Mouse (Mus musculus) retina, postnatal 1 day (tissue): ENCODE data around the gene Cd300ld2.
"Not testable (repeated sequence)": the region's sequence is repeated elsewhere in the genome, so short reads cannot be mapped to it uniquely, and the experiment has no call there.

Source experiments
- DNase-seq: peaks from one replicate; pipeline ENCODE4 v3.0.0-alpha.2; 2012

Gene Cd300ld2

GRCm38 (mm10) chr11:115016093-115016492 lies at the start of gene Cd300ld2:
Gene Cd300ld2 (minus strand): TSS chr11:115016193.
- DNase-seq = not testable (repeated sequence)

DNA sequence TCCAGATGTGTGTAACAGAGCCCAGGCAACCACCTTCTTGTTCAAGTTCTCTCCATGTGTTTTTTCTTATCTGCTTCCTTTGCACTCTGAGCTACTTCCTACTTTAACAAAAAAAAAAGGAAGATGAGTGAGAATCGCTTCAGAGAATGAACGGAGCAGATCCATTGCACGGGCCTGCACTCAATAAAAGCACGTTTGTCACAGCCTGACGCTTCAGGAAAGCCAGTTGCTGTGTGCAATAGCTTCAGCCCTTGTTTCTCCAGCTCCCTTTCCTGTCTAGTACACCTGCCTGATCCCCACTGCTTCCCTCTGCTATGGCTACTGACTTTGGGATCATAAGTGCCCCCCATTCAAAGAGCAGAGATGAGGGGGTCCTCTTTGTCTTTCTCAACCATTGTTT lies 46.1 kb upstream of the Cd300ld2 start, which contains the start of gene Cd300e:
Cd300e (minus strand) TSS at position 101 of the 400 bp plus-strand sequence.
- no peak for DNase-seq

DNA sequence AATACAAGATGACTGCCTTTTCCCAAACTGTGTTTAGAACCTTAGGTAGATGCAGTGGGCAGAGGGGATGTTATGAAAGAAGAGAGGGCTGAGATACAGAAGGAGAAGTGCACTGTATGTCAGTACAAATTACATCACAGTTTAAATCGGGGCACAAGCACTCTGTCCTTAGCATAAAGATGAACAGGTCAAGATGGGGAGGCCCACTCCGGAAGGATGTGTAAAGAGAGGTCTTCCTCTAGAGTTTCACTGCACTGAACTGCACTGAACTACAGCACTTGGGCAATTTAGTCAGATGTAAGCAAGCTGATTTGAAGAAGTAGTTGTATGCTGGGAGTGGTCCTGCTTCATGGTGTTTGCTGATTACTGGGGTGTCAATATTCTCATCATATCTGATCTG lies 43.8 kb upstream of the Cd300ld2 start:
- DNase-seq = no peak

DNA sequence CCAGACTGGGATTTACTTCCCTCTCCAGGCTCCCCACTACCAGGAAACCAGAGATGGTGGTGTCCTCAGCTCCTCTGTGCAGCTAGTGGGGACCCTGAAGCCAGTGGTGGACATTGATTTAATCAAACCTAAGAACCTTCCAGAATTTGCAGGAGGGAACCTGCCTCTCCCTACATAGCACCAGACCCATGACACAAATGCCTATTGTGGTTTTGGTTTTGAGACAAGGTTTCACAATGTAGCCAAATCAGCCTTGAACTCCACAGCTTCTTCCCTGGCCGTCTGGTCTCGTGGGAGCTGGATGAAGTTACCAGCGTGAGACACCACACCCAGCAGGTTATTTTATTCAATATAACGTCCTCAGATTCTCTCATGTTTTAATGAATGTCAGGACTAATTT lies 42.7 kb upstream of the Cd300ld2 start:
- DNase-seq = no peak

DNA sequence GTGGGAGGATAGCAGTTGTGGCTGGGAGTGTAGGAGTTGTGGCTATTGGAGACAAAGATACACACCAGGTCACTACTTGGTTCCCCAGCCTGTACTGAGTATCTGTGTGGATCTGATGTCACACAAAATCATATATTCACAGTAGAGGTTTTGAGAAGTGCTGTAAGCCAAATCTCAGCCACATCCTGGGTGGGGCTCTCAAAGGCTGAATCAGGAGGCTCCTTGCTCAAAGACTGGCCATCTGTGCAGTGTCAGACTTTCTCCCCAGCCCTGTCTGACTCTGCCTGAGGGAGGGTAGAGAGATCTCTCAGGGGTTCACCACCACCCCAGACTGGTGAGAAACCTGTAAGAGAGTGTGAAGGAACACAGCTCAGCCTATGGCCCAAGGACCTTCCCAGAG lies 38.5 kb upstream of the Cd300ld2 start:
- no peak for DNase-seq

- no peak for DNase-seq
Observed at GRCm38 (mm10) chr11:115052991-115053390, 37.0 kb upstream of the Cd300ld2 start.

- peak; percentile 61 for DNase-seq
Observed at GRCm38 (mm10) chr11:115052206-115052605, 36.2 kb upstream of the Cd300ld2 start.

DNA sequence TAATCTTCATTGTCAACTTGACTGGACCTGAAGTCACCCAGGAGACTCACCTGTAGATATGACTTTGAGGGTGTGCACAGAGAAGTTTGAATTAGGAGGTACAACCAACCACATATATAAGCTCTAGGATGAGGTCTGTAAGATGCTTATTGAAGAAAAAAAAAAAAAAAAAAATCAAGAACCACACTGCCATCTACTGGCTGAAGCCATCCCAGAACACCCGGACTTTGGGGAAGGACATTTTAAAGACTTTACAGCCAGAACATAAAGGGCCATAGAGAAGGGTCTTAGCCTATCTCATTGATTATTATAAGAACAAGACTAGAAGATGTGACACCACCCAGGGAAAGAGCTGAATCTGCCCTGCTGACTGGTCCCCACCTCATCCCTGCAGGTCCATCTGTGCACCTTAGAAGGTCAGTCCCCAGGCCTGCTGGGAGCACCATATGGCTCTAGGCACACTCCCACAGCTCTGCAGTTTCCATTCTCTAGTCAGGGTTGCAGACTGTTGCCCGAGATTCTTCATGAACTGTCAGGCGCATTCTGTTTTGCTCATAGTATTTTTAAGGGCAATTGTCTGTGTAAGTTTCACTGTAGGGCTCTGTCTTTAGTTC lies 33.4 kb upstream of the Cd300ld2 start:
- DNase-seq = peak; percentile 50

DNA sequence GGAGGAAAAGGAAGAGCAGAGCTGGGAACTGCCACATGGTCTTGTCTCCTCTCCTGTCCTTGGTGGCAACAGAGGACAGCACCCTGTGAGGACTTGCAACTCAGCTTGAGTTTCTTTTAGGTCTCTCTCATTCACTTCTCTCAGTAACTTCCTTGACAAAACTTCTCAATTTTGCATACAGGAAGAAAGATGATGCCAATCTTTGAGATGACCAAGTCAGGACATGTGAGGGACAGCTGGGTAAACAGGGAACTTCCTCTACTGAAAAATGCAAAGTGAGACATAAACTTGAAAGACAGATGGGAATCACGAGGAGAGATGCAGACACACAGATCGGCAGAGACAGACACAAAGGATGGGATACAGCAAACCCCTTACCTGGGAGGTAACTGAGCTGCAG lies 32.3 kb upstream of the Cd300ld2 start, which contains the start of gene Cd300ld3:
Cd300ld3 (minus strand) TSS at position 151 of the 400 bp plus-strand sequence.
- no peak for DNase-seq

DNA sequence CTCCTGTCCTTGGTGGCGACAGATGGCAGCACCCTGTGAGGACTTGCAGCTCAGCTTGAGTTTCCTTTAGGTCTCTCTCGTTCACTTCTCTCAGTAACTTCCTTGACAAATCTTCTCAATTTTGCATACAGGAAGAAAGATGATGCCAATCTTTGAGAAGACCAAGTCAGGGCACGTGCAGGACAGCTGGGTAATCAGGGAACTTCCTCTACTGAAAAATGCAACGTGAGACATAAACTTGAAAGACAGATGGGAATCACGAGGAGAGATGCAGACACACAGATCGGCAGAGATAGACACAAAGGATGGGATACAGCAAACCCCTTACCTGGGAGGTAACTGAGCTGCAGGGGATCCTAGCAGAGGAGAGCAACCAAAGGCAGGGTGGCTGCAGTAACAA lies 21.7 kb upstream of the Cd300ld2 start, which contains the start of gene Cd300ld5:
Cd300ld5 (minus strand) TSS at position 101 of the 400 bp plus-strand sequence.
- not testable (repeated sequence) for DNase-seq

DNA sequence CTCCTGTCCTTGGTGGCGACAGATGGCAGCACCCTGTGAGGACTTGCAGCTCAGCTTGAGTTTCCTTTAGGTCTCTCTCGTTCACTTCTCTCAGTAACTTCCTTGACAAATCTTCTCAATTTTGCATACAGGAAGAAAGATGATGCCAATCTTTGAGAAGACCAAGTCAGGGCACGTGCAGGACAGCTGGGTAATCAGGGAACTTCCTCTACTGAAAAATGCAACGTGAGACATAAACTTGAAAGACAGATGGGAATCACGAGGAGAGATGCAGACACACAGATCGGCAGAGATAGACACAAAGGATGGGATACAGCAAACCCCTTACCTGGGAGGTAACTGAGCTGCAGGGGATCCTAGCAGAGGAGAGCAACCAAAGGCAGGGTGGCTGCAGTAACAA lies 10.9 kb upstream of the Cd300ld2 start, which contains the start of gene Cd300ld4:
Cd300ld4 (minus strand) TSS at position 101 of the 400 bp plus-strand sequence.
- DNase-seq = not testable (repeated sequence)

DNA sequence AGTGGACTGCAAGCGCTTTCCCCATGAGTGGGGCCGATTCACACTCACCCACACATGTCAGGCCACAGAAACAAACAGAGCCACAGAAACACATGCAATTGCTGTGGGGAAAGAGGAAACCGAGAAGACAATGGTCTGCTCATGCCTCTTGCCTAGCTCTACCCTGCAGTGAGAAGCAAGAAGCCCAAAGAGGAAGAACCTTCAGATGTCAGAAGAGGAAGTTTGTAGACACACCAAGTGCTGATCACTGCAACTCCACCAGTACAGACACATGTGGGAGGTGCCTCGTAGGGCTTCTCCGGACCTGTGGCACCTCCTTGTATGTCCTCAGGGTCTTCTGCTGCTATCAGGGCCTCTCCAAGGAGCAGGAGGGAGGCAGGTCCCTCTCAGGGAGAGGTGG lies 11.9 kb downstream of the Cd300ld2 start:
- DNase-seq = no peak

- DNase-seq = no peak
Observed at GRCm38 (mm10) chr11:115001474-115002040, 14.4 kb downstream of the Cd300ld2 start, which contains the start of gene Cd300c2. Gene Cd300c2 (minus strand): TSS chr11:115001880.

- DNase-seq = no peak
Observed at GRCm38 (mm10) chr11:114989793-114990192, 26.2 kb downstream of the Cd300ld2 start, which contains the start of gene Cd300ld. Gene Cd300ld (minus strand): TSS chr11:114989922.

GRCm38 (mm10) chr11:114981866-114982265 lies 34.1 kb downstream of the Cd300ld2 start:
- no peak for DNase-seq

- DNase-seq = peak; percentile 25
Observed at GRCm38 (mm10) chr11:114972726-114973125, 43.3 kb downstream of the Cd300ld2 start.

GRCm38 (mm10) chr11:114968752-114969207 lies 47.2 kb downstream of the Cd300ld2 start, which contains the start of gene Cd300c:
Gene Cd300c (minus strand): TSS chr11:114969157.
- no peak for DNase-seq

- no peak for DNase-seq
Observed at GRCm38 (mm10) chr11:114965182-114965828, 50.7 kb downstream of the Cd300ld2 start.

DNA sequence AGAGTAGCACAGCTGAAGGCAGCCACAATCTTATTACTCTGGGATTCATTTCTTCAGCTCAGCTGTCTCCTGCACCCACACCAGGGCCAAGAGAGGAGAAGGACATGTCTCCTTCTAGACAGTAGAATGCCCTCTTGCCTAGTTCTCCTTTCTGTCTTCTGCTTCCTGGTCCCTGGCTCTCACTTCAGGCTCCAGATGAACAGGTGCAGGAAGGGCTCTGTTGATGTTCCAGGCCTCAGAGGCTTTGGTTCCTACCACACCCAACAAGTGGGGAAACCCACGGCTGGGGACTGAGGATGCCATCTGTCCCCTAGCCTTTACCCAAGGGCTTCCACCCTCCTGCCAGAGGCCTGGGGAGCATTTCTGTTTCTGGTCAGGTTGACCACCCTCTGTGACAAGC lies 55.6 kb downstream of the Cd300ld2 start:
- no peak for DNase-seq
